Mouse (Mus musculus) cerebellum, postnatal 36 days (tissue): ENCODE results near the gene Krtap3-2.
"Not testable (repeated sequence)": the region's sequence is repeated elsewhere in the genome, so short reads cannot be mapped to it uniquely, and the experiment has no call there.

ENCODE experiments used
- DNase-seq, 2 experiments: peaks; one replicate each; pipeline ENCODE4 v3.0.0; 2021 to 2022; ENCODE audit warnings: mixed read lengths in 2 of 2

Krtap3-2 gene

GRCm38 (mm10) chr11:99556753-99557152 lies at the start of gene Krtap3-2:
Krtap3-2 (minus strand) TSS chr11:99556853.
- DNase-seq: no peak

DNA sequence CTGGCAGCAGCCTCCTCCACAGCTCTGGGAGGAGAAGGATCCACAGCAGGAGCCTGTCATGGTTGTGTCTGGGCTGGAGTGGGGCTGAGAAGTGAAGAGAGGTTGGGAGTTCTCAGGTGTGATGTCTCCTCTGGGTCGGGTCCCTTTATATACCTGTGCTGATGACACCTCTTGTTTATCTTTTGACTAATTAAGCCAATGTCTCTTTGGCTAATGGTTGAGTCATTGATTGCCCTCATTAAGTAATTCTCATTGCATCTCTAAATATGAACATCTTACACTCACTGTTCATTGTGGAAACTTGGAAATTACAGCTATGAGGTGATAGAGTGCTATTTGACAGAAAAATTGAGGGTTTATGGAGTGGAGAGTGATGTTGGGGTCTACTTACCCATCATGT lies 46.6 kb upstream of the Krtap3-2 start, which contains the start of gene Gm11938:
Gm11938 (minus strand) TSS at position 101 of the 400 bp plus-strand sequence.
- DNase-seq: not testable (repeated sequence)

DNA sequence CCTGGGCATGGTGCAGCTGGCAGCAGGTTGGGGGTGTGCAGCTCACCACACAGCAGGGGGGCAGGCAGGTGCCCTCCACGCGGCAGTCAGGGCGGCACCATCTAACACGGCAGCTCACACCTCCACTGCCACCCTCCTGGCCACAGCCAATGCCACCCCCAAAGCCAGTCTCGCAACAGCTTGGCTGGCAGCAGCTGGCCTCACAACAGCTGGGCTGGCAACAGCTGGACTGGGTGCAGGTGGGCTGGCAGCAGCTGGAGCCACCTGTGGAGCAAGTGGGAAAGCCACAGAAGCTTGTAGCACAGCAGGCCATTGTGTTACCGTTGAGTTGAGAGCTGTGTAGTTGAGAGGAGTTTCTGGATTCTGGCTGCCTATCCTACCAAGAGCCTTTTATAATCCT lies 41.1 kb upstream of the Krtap3-2 start, which contains the start of gene Krtap9-3:
Krtap9-3 (minus strand) TSS at position 364 of the 400 bp plus-strand sequence.
- DNase-seq: not testable (repeated sequence)

DNA sequence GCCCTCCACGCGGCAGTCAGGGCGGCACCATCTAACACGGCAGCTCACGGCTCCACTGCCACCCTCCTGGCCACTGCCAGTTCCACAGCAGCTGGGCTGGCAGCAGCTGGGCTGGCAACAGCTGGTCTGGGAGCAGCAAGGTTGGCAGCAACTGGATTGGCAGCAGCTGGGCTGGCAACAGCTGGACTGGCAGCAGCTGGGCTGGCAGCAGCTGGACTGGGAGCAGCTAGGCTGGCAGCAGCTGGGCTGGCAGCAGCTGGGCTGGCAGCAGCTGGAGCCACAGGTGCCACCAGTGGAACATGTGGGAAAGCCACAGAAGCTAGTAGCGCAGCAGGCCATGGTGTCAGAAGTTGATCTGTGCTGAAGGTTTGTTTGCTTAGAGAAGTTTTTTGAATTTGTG lies 34.3 kb upstream of the Krtap3-2 start, which contains the start of gene Krtap1-3:
Krtap1-3 (minus strand) TSS at position 359 of the 400 bp plus-strand sequence.
- no peak for DNase-seq

DNA sequence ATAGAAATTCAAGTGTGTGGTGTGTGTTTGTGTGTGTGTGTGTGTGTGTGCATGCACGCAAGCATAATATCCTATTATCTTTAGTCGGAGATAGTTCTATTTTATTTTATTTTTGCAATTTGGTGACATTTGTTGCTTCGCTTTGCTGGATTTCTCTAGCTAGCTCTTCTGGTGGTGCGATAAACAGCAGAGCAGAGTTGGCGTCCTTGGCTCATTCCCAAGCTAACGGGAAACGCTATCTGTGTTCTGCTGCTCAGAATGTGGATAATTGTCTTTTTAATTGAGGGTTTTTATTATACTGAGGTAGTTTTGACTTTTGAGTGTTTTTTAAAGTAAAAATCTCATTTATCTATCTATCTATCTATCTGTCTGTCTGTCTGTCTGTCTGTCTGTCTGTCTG lies 28.4 kb upstream of the Krtap3-2 start:
- DNase-seq: no peak

- no peak for DNase-seq
Observed at GRCm38 (mm10) chr11:99583245-99583704, 26.6 kb upstream of the Krtap3-2 start, which contains the start of gene Krtap1-4. Krtap1-4 (minus strand) TSS chr11:99583654.

DNA sequence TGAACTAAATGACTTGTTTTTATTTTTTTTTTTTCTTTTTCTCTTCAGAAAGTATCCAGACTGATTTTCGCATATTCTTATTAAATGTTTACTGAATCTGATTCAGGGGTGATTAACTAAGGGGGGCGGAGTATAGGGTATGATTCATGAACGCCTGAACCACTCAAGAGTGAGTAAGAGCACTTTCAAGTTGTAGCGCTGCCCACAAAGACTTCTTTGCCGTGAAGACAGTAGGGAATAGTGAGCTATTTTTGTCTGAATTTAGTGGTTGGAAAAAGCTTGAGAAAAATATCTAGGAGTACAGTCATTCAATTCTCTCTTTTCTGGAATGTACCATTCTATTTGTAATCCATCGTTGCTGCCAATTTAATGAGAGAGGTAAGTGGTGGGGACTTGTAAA lies 24.9 kb upstream of the Krtap3-2 start:
- no peak for DNase-seq

DNA sequence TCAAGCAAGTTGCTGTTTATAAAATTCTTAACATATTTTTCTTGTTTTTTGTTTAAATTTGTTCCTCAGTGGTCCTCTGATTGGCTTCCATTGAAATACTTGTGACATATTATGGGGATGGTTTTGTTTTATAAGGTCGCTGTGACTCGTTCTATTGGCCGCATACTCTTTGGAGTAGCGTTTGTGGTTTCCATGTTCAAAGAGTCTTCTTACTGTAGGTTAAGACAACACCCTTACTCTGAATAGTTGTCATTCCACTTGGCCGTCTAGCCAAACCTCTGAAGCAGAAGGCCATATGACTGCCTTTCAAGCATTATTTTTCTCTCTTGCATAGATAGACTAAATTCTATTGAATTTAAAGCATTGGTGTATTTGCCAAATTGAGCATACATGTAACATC lies 24.4 kb upstream of the Krtap3-2 start:
- DNase-seq: no peak

DNA sequence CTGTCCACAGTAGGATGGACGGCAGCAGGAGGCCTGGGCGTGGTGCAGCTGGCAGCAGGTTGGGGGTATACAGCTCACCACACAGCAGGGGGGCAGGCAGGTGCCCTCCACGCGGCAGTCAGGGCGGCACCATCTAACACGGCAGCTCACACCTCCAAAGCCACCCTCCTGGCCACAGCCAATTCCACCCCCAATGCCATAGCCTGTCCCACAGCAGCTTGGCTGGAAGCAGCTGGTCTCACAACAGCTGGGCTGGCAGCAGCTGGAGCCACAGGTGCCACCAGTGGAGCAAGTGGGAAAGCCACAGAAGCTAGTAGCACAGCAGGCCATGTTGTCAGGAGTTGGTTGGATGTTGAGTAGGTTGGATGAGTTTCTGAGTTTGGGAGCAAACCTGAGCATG lies 24.0 kb upstream of the Krtap3-2 start, which contains the start of gene Krtap1-5:
Krtap1-5 (minus strand) TSS at position 381 of the 400 bp plus-strand sequence.
- DNase-seq: no peak

DNA sequence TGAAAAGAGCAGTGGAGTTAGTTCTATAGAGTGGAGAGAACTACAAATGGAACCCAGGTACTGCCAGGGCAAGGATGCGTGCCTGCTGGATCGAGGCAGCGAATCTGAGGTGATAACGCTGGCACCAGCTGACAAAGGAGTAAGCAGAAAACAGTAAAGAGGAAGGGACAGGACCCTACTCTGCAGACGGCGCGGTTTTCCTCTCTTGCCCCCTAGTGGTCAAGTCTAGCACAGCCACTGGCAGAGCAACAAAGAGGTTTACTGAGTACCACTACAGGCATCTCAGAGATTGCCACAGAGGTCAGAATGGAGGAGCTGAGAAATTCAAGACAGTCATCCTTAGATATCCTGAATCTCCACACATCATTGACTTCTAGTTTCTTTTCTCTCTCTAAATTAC lies 17.5 kb upstream of the Krtap3-2 start:
- DNase-seq: peak; percentile 55 to 63

GRCm38 (mm10) chr11:99573164-99573563 lies 16.5 kb upstream of the Krtap3-2 start:
- no peak for DNase-seq

GRCm38 (mm10) chr11:99566530-99566929 lies 9.9 kb upstream of the Krtap3-2 start, which contains the start of gene Krtap3-1:
Krtap3-1 (minus strand) TSS chr11:99566630.
- DNase-seq: no peak

DNA sequence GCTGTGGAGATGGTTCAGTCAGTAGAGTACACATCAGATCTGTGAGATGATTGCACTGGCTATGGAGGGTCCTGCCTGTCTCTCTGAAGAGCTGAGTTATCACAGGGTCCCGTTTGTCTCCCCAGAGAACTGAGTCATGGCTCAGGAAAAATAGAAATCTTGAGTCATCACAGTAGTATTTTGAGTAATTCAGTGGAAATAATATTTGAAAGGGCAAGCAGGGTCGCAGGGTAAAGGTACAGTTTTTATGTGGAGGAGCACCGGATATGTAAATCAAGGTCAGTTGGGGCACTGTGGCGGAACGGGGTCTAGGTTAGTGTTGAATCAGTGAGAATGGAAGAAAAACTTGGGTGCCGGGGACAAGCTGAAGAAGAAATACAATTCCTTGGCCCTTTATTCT lies 5.9 kb upstream of the Krtap3-2 start:
- DNase-seq: no peak

GRCm38 (mm10) chr11:99559366-99559765 lies 2.7 kb upstream of the Krtap3-2 start, which contains the start of gene Gm11939:
Gm11939 (minus strand) TSS chr11:99559466.
- DNase-seq: no peak

- DNase-seq: no peak
Observed at GRCm38 (mm10) chr11:99557976-99558745, 1.5 kb upstream of the Krtap3-2 start.

DNA sequence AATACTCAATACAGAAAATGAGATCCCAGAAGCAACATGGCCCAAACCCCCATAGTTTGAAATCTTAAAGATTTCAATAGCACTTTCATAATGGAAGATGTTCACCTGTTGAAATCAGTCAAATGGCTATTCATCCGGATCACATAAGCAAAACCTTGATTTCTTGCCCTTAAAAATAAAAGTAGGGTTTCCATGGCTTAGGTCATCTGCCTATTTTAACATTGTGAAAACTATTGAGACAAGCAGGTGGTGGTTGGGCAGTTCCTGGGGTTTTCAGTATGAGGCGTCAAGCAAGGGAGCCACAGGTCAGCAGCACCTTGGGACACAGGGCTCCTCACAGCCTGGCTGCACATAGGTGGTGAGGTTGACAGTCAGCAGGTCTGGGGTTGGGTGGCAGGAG lies 458 bp downstream of the Krtap3-2 start:
- no peak for DNase-seq

DNA sequence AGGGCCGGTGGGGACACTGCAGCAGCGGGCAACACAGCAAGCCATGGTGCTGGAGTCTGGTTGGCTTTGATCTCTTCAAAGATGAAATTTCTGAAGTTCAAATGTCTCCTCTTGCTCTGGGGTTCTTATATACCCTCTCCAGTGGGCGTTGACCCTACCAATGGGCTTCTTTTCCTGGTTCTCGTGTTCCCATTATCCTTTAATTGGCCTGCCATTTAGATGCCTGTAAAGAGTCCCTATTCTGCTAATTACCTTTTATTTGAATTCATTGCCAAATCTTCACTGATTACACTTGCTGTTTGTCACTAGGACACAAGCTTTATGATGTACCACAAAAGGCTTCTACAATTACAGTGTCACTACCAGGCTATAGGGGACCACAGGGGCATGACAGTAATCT lies 5.9 kb downstream of the Krtap3-2 start, which contains the start of gene Krtap3-3:
Krtap3-3 (minus strand) TSS at position 101 of the 400 bp plus-strand sequence.
- no peak for DNase-seq

DNA sequence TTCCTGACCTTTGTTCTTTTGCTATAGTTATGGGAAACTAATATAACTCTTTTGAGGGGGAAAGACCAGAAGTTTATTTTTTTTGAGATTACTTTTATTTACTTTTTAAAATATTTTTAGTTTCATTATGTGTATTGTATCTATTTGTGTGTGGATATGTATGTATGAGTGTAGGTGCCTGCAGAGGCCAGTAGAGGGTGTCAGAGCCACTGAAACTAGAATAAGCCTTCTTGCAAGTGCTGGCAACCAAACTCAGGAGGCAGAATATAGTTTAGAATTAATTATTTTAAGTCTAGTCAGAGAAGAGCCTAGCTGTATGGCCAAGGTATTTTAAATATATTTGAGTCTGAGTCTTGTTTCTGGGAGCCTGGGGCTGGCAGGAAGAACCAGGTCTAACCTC lies 8.8 kb downstream of the Krtap3-2 start:
- no peak for DNase-seq

DNA sequence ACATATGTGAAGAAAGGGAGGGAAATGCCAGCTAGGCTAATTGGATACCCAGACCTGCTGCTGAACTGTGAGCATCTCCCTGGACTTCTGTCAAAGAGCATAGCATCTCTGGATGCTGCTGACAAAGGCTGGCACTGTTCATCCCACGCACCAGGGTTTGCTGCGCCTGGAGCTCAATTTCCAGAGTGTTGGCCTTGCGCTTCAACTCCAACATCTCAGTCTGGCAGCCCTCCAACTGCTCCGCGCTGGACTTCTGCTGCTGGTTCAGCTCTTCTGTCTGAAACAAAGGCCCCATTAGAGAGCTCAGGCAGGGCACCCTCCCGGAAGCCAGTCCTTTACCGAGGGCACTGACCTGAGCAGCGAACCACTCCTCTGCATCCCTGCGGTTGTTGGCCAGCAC lies 16.9 kb downstream of the Krtap3-2 start:
- peak; percentile 46 to 49 for DNase-seq

GRCm38 (mm10) chr11:99521288-99521860 lies 35.3 kb downstream of the Krtap3-2 start, which contains the start of gene Krt39:
Krt39 (minus strand) TSS chr11:99521338.
- no peak for DNase-seq

GRCm38 (mm10) chr11:99514098-99514497 lies 42.6 kb downstream of the Krtap3-2 start:
- no peak for DNase-seq
